Mouse (Mus musculus) ovary, adult 10 weeks (tissue): ENCODE measurements around the gene Coa3. TPM values are rescaled to one million over a fixed set of nuclear protein-coding genes. Genes with fewer than 3 reads are reported as not detected.

ENCODE experiments used
- polyA plus RNA-seq: library from polyadenylated mRNA; stranded (reverse); fragments of 350-450 nt; fragmentation: Illumina TruSeq; extraction: RNeasy Lipid Tissue Mini Kit (QIAGEN cat#74804); gene quantifications from one replicate; pipeline ENCODE4 v1.2.3, GENCODE M21; 2014

The Coa3 gene
- polyA plus RNA-seq = 3.5 TPM

DNA sequence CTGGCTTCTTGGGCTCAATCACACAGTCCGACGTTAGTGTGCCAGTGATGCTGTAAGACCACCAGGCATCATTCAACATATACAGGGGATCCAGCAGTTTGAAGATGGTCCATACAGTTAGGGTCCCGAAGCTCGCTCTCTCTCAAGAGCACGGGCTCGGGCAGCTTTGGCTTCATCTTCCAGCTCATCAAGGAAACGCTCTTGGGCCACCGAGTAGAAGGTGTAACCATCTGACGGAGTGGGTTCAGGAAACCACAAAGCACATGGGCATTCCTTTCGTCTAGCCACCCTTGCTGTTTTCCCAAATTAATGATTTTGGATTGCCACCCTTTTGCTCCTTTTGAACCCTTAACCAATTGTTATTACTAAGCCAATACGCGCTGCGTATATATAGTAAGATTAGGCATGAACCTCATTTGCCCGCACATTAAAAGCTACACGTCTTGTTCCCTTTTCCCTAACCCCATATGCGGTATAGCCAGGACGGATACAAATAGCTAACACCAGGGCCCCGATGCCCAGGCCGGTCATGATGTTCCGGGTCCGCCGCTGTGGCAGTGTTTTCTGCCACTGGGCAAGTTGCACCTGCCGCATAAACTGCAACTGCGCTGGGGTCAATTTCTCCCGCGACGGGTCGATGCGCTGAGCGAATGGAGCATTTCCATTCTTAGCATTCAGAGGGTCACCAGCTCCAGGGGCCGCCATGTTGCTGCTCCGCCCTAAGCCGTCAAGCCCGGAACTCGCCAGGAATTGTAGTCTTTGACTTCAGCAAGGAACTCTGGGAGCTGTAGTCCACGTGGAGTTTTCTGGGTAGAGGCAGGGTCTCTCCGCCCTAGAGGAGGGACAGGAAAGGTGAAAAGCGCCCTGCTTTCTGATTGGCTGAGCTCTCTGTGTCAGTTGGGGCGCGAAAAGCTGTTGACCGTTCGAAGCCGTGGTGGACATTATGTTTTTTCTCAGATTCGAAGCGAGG is at the start of gene Coa3, which contains the start of gene Cntd1:
Gene Coa3, minus strand, starts transcription at position 892 of the 970 bp plus-strand sequence.
Gene Cntd1, plus strand, starts transcription at position 790 of the 970 bp plus-strand sequence.

DNA sequence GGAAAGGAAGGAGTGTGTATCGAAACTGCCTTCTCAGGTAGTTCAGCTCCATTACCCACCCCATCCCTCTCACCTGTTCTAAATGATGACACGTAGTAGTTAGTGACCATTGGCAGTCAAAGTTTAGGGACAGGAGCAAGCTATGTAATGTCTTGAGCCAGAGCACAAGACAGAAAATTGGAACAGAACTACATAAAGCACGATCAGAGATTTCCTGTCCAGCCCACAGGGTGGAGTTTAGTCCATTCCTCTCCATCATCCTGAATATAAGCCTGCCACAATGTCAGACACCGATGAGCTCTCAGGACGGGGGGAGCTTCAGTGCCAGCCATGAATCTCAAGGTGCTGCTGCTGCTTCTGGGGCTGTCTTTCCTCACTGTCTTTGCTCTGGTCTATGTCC is 45.8 kb upstream of the Coa3 start, which contains the start of gene Aoc2:
Gene Aoc2, plus strand, starts transcription at position 301 of the 400 bp plus-strand sequence.

DNA sequence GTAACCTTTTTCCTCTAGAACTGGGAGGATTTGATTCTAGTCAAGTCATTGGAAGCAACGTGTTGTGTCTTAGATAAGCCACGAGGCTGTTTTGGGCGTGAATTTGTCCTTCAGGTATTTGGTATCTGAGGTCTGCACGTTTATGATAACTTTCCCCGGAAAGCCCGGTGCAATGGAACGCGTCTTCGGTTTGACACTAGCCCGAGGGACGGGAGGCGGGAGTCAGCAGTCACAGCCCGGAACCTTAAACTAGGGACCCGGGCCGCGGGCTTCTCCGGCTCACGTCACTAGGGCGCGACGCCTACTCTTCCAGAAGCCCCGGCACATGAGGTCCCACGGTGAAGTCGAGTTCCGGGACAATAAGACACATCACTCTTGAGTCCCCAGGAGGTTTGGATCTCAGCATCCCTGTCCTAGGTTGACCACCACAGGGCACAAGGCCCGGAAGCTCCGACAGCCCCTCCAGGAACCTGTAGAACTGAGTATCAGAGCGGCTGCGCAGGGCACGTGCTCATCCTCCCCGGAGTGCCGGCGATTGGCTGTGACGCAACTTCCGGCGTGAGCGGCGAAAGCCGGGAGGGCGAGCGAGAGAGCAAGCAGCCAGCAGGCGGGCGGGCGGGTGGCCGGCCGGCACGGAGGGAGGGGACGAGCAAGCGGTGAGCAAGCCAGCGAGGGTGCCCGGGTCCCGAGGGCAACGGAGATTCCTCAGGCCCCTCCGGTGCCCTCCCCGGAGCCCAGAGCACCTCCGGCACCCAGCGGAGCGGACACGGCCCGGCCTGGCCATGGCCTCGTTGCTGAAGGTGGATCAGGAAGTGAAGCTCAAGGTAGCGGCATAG is 37.0 kb upstream of the Coa3 start, which contains the start of gene Psme3:
Gene Psme3, plus strand, starts transcription at position 549 of the 836 bp plus-strand sequence.

DNA sequence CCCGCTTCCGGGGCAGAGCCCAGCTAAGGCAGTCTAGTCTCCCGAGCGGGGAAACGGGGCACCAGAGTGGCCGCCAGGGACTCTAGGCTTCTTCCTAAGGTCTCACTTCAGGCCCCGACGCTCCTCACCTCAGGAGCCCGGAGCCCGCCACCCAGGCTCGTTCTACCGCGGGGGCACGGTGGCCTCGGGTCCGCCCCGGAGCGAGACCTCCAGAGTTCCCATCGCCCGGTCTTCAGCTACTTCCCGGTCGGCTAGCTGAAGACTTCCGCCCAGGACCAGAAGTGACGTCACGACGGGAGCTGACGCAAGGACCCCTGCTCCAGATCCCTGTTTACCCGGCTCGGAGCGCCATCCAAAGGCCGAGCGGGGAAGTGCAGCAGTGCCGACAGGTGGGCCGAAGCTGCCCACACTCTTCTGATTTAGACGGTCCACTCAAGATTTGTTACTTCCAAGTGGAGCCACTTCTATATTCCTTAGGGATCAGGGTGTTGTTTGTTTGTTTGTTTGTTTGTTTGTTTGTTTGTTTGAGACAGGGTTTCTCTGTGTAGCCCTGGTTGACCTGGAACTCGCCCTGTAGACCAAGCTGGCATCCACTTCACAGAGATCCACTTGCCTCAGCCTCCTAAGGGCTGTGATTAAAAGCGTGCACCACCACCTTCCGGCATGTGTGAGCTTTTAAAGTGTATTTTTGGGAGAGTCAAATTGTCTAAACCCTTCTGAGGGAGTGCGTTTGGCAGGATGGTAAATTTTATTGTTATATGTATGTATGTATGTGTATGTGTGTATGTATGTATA is 23.3 kb upstream of the Coa3 start, which contains the start of gene Becn1:
Gene Becn1, minus strand, starts transcription at position 283 of the 795 bp plus-strand sequence.

DNA sequence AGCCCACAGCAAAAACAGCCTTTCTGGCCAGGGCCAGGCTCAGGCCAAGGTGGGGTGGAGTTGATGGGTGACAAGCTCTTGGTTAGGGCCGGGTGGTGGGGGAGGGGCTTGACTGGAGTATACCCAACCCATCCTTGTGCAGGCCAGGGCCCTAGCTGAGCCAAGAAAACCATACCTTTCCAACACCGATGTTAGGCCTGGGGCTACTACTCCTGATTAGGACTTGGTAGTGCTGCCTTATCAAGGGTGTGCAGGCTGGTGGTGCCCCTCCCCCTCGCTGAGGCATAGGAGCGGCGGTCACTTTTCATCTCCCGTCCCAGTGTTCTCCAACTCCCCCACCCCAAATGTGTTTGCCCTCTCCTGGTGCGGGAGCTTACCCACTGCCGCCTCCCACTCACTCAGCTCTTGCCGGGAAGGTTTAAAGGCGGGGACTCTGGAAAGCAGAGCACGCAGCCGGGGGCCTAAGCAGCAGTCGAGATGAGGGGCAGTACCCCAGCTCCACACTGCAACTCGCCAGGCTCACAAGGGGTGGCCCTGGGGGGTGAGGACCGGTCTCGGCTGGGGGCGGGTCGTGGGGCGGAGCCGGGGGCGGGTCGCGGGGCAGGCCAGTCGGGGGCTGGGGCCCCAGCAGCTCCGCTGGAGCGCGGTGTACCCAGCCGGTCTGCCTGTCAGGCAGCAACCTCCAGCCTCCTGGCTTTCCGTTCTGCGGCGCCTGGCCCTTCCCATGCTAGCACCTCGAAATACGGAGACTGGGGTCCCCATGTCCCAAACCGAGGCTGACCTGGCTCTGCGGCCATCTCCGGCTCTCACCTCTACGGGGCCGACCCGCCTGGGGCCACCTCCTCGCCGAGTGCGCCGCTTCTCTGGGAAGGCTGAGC is 18.7 kb downstream of the Coa3 start, which contains the start of gene Wnk4:
Gene Wnk4, plus strand, starts transcription at position 620 of the 878 bp plus-strand sequence.

DNA sequence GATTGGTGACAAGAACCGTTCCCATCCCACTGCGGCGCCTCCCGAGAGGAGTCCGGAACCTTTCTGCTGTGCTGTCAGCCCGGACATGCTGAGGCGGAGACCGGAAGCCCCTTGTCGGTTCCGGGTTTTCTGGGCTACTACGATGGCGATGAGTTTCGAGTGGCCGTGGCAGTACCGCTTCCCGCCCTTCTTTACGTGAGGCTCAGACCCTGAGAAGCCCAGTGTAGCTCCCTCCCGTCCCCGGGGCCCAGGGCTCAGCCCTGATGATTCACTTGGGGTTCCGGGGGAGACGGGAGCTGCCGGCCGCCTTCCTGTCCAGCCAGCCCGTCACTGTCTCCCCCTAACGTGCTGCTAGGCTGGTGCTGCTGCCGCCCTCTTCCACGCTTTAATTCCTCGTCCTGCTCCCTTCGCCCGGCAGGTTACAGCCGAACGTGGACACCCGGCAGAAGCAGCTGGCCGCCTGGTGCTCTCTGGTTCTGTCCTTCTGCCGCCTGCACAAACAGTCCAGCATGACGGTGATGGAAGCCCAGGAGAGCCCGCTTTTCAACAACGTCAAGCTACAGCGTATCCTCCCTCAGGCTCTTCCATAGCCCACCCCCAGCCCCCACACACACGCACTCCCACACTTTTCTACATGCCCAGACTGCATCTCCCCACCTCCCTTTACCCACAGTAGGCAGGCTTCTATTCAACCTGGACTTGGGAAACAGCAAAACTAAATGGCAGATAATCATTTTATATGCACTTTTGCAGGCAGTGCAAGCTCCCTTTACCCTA is 25.1 kb downstream of the Coa3 start, which contains the start of gene Vps25:
Gene Vps25, plus strand, starts transcription at position 95 of the 777 bp plus-strand sequence.

DNA sequence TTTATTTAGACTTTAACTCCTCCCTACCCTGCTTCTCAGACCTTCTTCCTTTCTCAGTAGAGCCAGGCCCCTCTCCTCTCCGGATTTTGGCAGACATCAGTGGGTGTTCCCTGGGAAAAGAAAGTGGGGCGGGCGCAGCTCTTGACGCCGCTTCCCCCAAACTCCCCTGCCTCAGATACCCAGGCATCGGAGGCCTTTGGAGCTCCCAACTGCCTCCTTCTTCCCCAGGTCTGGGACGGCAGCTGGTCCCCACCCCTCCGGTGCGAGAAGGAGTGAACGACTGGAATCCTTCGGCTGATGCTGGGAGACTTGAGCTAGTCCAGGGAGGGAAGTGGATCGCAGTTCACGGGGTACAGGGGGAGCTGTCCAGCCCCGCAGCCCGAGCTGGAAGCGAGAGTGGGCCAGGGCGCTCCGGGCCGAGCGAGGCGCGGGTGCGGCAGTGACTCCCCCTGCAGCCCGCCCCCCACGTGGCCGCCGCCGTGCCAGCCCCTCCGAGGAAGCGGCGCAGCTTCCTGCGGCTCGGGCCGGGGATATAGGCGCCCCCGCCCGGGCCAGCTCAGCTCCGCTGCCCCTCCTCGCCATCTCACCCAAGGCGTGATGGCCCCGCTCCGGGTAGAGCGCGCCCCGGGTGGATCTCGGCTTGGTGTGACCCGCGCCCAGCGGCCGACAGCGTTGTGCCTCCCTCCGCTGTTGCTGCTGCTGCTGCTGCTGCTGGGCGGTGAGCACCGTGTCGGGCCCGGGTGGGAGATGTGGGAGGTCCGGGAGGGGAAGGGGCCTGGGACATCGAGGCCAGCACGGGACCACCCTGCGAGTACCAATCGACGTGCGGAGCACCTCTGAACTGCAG is 32.8 kb downstream of the Coa3 start, which contains the start of gene Ramp2:
Gene Ramp2, plus strand, starts transcription at position 174 of the 847 bp plus-strand sequence.

Other genes with a start within 250 kb of the Coa3 start
- 1.3 TPM for gene Naglu, start 209.1 kb downstream of the Coa3 start, polyA plus RNA-seq
- 159 TPM for gene Hsd17b1, start 200.7 kb downstream of the Coa3 start, polyA plus RNA-seq
- 6.9 TPM for gene Coasy, start 196.5 kb downstream of the Coa3 start, polyA plus RNA-seq
- 28.9 TPM for gene Mlx, start 191.8 kb downstream of the Coa3 start, polyA plus RNA-seq
- gene Psmc3ip, start 183.7 kb downstream of the Coa3 start, polyA plus RNA-seq = 10.6 TPM
- gene Retreg3, start 159.2 kb downstream of the Coa3 start, polyA plus RNA-seq = 48.5 TPM
- gene Tubg1, start 159.2 kb downstream of the Coa3 start, polyA plus RNA-seq = 1.2 TPM
- gene Tubg2, start 123.2 kb downstream of the Coa3 start, polyA plus RNA-seq = not detected
- 0.48 TPM for gene Cntnap1, start 108.6 kb downstream of the Coa3 start, polyA plus RNA-seq
- 0.48 TPM for gene Plekhh3, start 107.8 kb downstream of the Coa3 start, polyA plus RNA-seq
- gene Ccr10, start 103.7 kb downstream of the Coa3 start, polyA plus RNA-seq = not detected
- gene Ezh1, start 52.7 kb downstream of the Coa3 start, polyA plus RNA-seq = 28.3 TPM
- 10.1 TPM for gene Ramp2, start 33.1 kb downstream of the Coa3 start, polyA plus RNA-seq
- 62.5 TPM for gene Vps25, start 25.4 kb downstream of the Coa3 start, polyA plus RNA-seq
- not detected for gene Wnk4, start 18.5 kb downstream of the Coa3 start, polyA plus RNA-seq
- gene Cntd1, start 102 bp downstream of the Coa3 start, polyA plus RNA-seq = 1.3 TPM
- 83.0 TPM for gene Becn1, start 23.2 kb upstream of the Coa3 start, polyA plus RNA-seq
- gene Psme3, start 37.1 kb upstream of the Coa3 start, polyA plus RNA-seq = 240 TPM
- 0.26 TPM for gene Aoc2, start 45.9 kb upstream of the Coa3 start, polyA plus RNA-seq
- 59.7 TPM for gene Aoc3, start 51.5 kb upstream of the Coa3 start, polyA plus RNA-seq
- gene G6pc, start 88.4 kb upstream of the Coa3 start, polyA plus RNA-seq = not detected
- gene Aarsd1, start 138.5 kb upstream of the Coa3 start, polyA plus RNA-seq = 8.1 TPM
- not detected for gene Gm27029, start 145.7 kb upstream of the Coa3 start, polyA plus RNA-seq
- 3.1 TPM for gene Rundc1, start 146.0 kb upstream of the Coa3 start, polyA plus RNA-seq
- gene Ptges3l, start 146.2 kb upstream of the Coa3 start, polyA plus RNA-seq = 3.0 TPM
- 91.3 TPM for gene Rpl27, start 163.2 kb upstream of the Coa3 start, polyA plus RNA-seq
- 0.68 TPM for gene Ifi35, start 169.3 kb upstream of the Coa3 start, polyA plus RNA-seq
- gene Rnd2, start 185.9 kb upstream of the Coa3 start, polyA plus RNA-seq = 31.6 TPM
- 1.8 TPM for gene Vat1, start 187.1 kb upstream of the Coa3 start, polyA plus RNA-seq